Mouse (Mus musculus) cerebellum, adult 2 months (tissue): ENCODE data around the gene Slamf1. TPM values are rescaled to one million over a fixed set of nuclear protein-coding genes. Genes with fewer than 3 reads are reported as not detected.

ENCODE experiments used
- DNase-seq, 2 experiments: peaks; one replicate each; pipeline ENCODE4 v3.0.0; 2021
- H3K27ac ChIP-seq: fragments of 200-500 bp; 2 replicates; pipeline ENCODE4 v1.5.1; 2012; ENCODE audit warnings: low read length, control low read depth, inconsistent platforms; ENCODE audit not compliant: insufficient read depth
- H3K27me3 ChIP-seq: fragments of 200-500 bp; 2 replicates; pipeline ENCODE4 v1.6.1; 2012; ENCODE audit warnings: inconsistent platforms, mild to moderate bottlenecking, low read length, moderate library complexity; ENCODE audit not compliant: control insufficient read depth, insufficient read depth
- H3K4me1 ChIP-seq: fragments of 200-500 bp; 2 replicates; pipeline ENCODE4 v1.6.1; 2011; ENCODE audit warnings: low read length; ENCODE audit not compliant: control insufficient read depth, insufficient read depth
- H3K4me3 ChIP-seq: fragments of 200-500 bp; replicated peaks from 2 replicates; pipeline ENCODE3; 2011; ENCODE audit warnings: mild to moderate bottlenecking, low read depth, low read length, control low read depth; ENCODE audit not compliant: insufficient read depth
- CTCF ChIP-seq: fragments of 200-500 bp; IDR thresholded peaks from 2 replicates; pipeline ENCODE4 v1.5.1; 2011; ENCODE audit warnings: low read depth, mild to moderate bottlenecking, control low read depth, low read length, moderate library complexity, borderline replicate concordance; ENCODE audit not compliant: insufficient read depth
- POLR2A ChIP-seq: fragments of 200-500 bp; IDR thresholded peaks from 2 replicates; pipeline ENCODE4 v1.6.1; 2011; ENCODE audit warnings: low read length, control low read depth, borderline replicate concordance; ENCODE audit not compliant: insufficient read depth
- whole genome bisulfite sequencing: fragments of 180-500 bp; shearing (Covaris S2); methylation state at CpG from one replicate; pipeline ENCODE4 v1.1.7; 2018; 5-methylcytosine and 5-hydroxymethylcytosine counted together
- polyA plus RNA-seq: library from polyadenylated mRNA; depleted of rRNA; stranded (reverse); fragments of >200 nt; gene quantifications from 2 replicates; pipeline ENCODE4 v1.2.3, GENCODE M21; 2012

Slamf1 gene
- polyA plus RNA-seq, 1 experiment = not detected

GRCm38 (mm10) chr1:171815545-171816439 is 48.9 kb downstream of the Slamf1 start:
- H3K27me3 ChIP-seq = no peaks in the 10 kb centered on the region
- TF ChIP-seq POLR2A (no peak), CTCF (peak; percentile 29; the same call in 1 of the 2 replicates)
- H3K27ac ChIP-seq = no peak overlapping the region
- DNase-seq = peak in 1 of 2 experiments; percentile 17
- no peak overlapping the region for H3K4me3 ChIP-seq
- WGBS = 13% methylated on average over 8 of the region's 8 CpGs
- no peaks in the 10 kb centered on the region for H3K4me1 ChIP-seq

GRCm38 (mm10) chr1:171816991-171817390 is 50.1 kb downstream of the Slamf1 start:
- Histone ChIP-seq H3K4me1 (no peaks in the 10 kb centered on the region), H3K27ac (no peak overlapping the region), H3K27me3 (no peaks in the 10 kb centered on the region), H3K4me3 (no peak overlapping the region)
- no peak for DNase-seq
- TF ChIP-seq CTCF (no peak), POLR2A (no peak)
- WGBS = 87% methylated on average over 4 of the region's 4 CpGs

GRCm38 (mm10) chr1:171821331-171821730 is 54.4 kb downstream of the Slamf1 start:
- 19% methylated on average over 1 of the region's 1 CpGs for WGBS
- Histone ChIP-seq H3K27me3 (no peaks in the 10 kb centered on the region), H3K27ac (no peak overlapping the region), H3K4me3 (no peak overlapping the region), H3K4me1 (no peaks in the 10 kb centered on the region)
- TF ChIP-seq POLR2A = no peak
- TF ChIP-seq CTCF = no peak
- no peak for DNase-seq

GRCm38 (mm10) chr1:171825462-171825861 is 58.5 kb downstream of the Slamf1 start:
- Histone ChIP-seq H3K4me3 (no peak overlapping the region), H3K27me3 (no peaks in the 10 kb centered on the region), H3K4me1 (no peaks in the 10 kb centered on the region), H3K27ac (no peak overlapping the region)
- 10% methylated on average over 4 of the region's 4 CpGs for WGBS
- no peak for DNase-seq
- TF ChIP-seq CTCF (no peak), POLR2A (no peak)

GRCm38 (mm10) chr1:171826164-171826563 is 59.2 kb downstream of the Slamf1 start:
- TF ChIP-seq CTCF (no peak), POLR2A (no peak)
- Histone ChIP-seq H3K27ac (no peak overlapping the region), H3K4me3 (no peak overlapping the region), H3K4me1 (no peaks in the 10 kb centered on the region), H3K27me3 (no peaks in the 10 kb centered on the region)
- DNase-seq = no peak

GRCm38 (mm10) chr1:171827674-171828073 is 60.7 kb downstream of the Slamf1 start:
- Histone ChIP-seq H3K27me3 (no peaks in the 10 kb centered on the region), H3K4me1 (no peaks in the 10 kb centered on the region), H3K27ac (no peak overlapping the region), H3K4me3 (no peak overlapping the region)
- no peak for DNase-seq
- TF ChIP-seq POLR2A = no peak
- TF ChIP-seq CTCF = no peak

GRCm38 (mm10) chr1:171839488-171839887 is 72.6 kb downstream of the Slamf1 start, which contains the start of gene Cd84:
Gene Cd84, plus strand, starts transcription at chr1:171839697.
- H3K4me3 ChIP-seq = no peak within 1 kb of the TSS
- TF ChIP-seq POLR2A (no peak), CTCF (no peak)
- no peak for DNase-seq
- no peak within 1 kb of the TSS for H3K27ac ChIP-seq
- no peaks in the 10 kb centered on the region for H3K4me1 ChIP-seq
- H3K27me3 ChIP-seq = no peaks in the 10 kb centered on the region
- 85% methylated on average over 3 of the region's 3 CpGs for WGBS

- no peaks in the 10 kb centered on the region for H3K27me3 ChIP-seq
- no peak overlapping the region for H3K27ac ChIP-seq
- H3K4me1 ChIP-seq = no peaks in the 10 kb centered on the region
- TF ChIP-seq POLR2A (no peak), CTCF (no peak)
- H3K4me3 ChIP-seq = no peak overlapping the region
- DNase-seq = no peak
- 79% methylated on average over 4 of the region's 4 CpGs for WGBS
Measured at GRCm38 (mm10) chr1:171840450-171841023, 73.6 kb downstream of the Slamf1 start.
